Mouse (Mus musculus) bone marrow macrophage, adult 2 months (primary cell): ENCODE data around the gene Sart1.

Experiments
- CTCF ChIP-seq: IDR thresholded peaks from 2 replicates; pipeline ENCODE4 v1.5.1; 2012; ENCODE audit warnings: low read depth, mild to moderate bottlenecking, low read length, moderate library complexity
- POLR2A ChIP-seq: IDR thresholded peaks from 2 replicates; pipeline ENCODE4 v1.6.1; 2012; ENCODE audit warnings: mild to moderate bottlenecking, low read depth, low read length, borderline replicate concordance

DNA sequence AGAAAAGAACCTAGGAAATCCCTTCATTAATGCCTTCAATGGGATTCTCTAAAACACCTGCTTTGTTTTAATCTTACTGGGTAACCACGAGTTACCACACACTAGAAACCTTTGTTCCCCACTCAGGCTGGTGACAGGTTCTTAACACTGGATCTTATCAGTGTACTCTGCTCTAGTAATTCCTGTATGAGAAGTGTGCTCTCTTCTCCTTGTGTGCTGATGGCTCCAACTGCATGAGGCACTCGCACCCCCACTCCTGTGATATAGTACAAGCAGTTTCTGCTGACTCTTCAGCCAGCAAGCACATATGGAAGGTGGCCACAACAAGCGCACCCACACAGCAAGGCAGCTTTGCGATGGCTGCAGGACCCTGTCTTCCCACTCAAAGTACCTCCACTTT is 14.3 kb downstream of the Sart1 start:
- no peak for TF ChIP-seq CTCF
- TF ChIP-seq POLR2A, result no peak
